Mouse (Mus musculus) neural tube, embryonic 14.5 days (tissue): ENCODE data around the gene Clpb. TPM values are rescaled to one million over a fixed set of nuclear protein-coding genes. Genes with fewer than 3 reads are reported as not detected.

Source experiments
- ATAC-seq: fragments of 200-750 bp; cut with Nextera tagmentation; 2 replicates; pipeline ENCODE4 v1.8.0; 2017; ENCODE audit warnings: low read depth, mild to moderate bottlenecking, moderate TSS enrichment, moderate library complexity
- H3K27ac ChIP-seq: fragments of 300-500 bp; sonication (generic); 2 replicates; pipeline ENCODE4 v1.5.1; 2014; ENCODE audit warnings: low read depth, mild to moderate bottlenecking, control low read depth, low read length, moderate library complexity, mixed read lengths
- H3K27me3 ChIP-seq: fragments of 300-500 bp; sonication (generic); 2 replicates; pipeline ENCODE4 v1.6.1; 2014; ENCODE audit warnings: low read length; ENCODE audit not compliant: control insufficient read depth, insufficient read depth
- H3K36me3 ChIP-seq: fragments of 300-500 bp; sonication (generic); 2 replicates; pipeline ENCODE4 v1.6.1; 2014; ENCODE audit warnings: low read length, mixed read lengths; ENCODE audit not compliant: control insufficient read depth, insufficient read depth
- H3K4me1 ChIP-seq: fragments of 300-500 bp; sonication (generic); 2 replicates; pipeline ENCODE4 v1.6.1; 2014; ENCODE audit warnings: low read length; ENCODE audit not compliant: control insufficient read depth, insufficient read depth
- H3K4me2 ChIP-seq: fragments of 300-500 bp; sonication (generic); 2 replicates; pipeline ENCODE4 v1.6.1; 2014; ENCODE audit warnings: mild to moderate bottlenecking, low read depth, low read length, control low read depth
- H3K4me3 ChIP-seq: fragments of 300-500 bp; sonication (generic); 2 replicates; pipeline ENCODE4 v1.5.1; 2014; ENCODE audit warnings: low read depth, low read length, control low read depth, mixed read lengths
- H3K9ac ChIP-seq: fragments of 300-500 bp; sonication (generic); replicated peaks from 2 replicates; pipeline ENCODE4 v1.6.1; 2014; ENCODE audit warnings: low read depth, mild to moderate bottlenecking, control low read depth, low read length, mixed read lengths
- H3K9me3 ChIP-seq: fragments of 300-500 bp; sonication (generic); 2 replicates; pipeline ENCODE4 v1.6.1; 2016; ENCODE audit warnings: low read length; ENCODE audit not compliant: control insufficient read depth
- WGBS: fragments of 180-500 bp; shearing (Covaris S2); extraction: QIAGEN DNeasy Blood & Tissue Kit; methylation state at CpG from one replicate; pipeline ENCODE4 v1.1.7; 2014; 5-methylcytosine and 5-hydroxymethylcytosine counted together
- polyA plus RNA-seq: library from polyadenylated mRNA; unstranded; fragments of >200 nt; fragmentation: Nextera tagmentation; extraction: Ambion mirVana; gene quantifications from 2 replicates; pipeline ENCODE4 v1.2.1, GENCODE M21; 2014

Clpb gene
- polyA plus RNA-seq, 1 experiment from 2014 or later: 37.5 TPM

GRCm38 (mm10) chr7:101777053-101777452 is 113.6 kb downstream of the Clpb start:
- Histone ChIP-seq H3K27ac (no peak overlapping the region), H3K9me3 (no peaks in the 10 kb centered on the region), H3K36me3 (0 out of 2 replicates have a peak, but pooled peaks cover 3% of the 10 kb centered on the region), H3K9ac (no peak overlapping the region), H3K4me3 (no peak overlapping the region), H3K27me3 (no peaks in the 10 kb centered on the region), H3K4me1 (peaks cover 9% of the 10 kb centered on the region), H3K4me2 (no peak overlapping the region)
- no peak for ATAC-seq
- WGBS: 91% methylated on average over 1 of the region's 1 CpGs

GRCm38 (mm10) chr7:101817861-101818401 is 154.5 kb downstream of the Clpb start, which contains the start of gene Phox2a:
Gene Phox2a, plus strand, starts transcription at chr7:101818313.
- peaks cover 53% of the 10 kb centered on the region for H3K27me3 ChIP-seq
- peak within 1 kb of the TSS; percentile 17 for H3K4me3 ChIP-seq
- WGBS: under 1% methylated on average over 37 of the region's 45 CpGs
- no peaks in the 10 kb centered on the region for H3K9me3 ChIP-seq
- peak within 1 kb of the TSS; percentile 22; the same call in 1 of the 2 replicates for H3K9ac ChIP-seq
- peak within 1 kb of the TSS; percentile 35 for H3K4me2 ChIP-seq
- no peaks in the 10 kb centered on the region for H3K36me3 ChIP-seq
- H3K4me1 ChIP-seq: peaks cover 13% of the 10 kb centered on the region; the same call in 1 of the 2 replicates
- H3K27ac ChIP-seq: no peak within 1 kb of the TSS
- ATAC-seq: no peak

GRCm38 (mm10) chr7:101820295-101821030 is 157.0 kb downstream of the Clpb start:
- no peak for ATAC-seq
- H3K27ac ChIP-seq: no peak overlapping the region
- H3K36me3 ChIP-seq: no peaks in the 10 kb centered on the region
- peak overlapping the region; percentile 51 for H3K4me2 ChIP-seq
- peaks cover 13% of the 10 kb centered on the region; the same call in 1 of the 2 replicates for H3K4me1 ChIP-seq
- 3% methylated on average over 34 of the region's 35 CpGs for WGBS
- no peaks in the 10 kb centered on the region for H3K9me3 ChIP-seq
- H3K27me3 ChIP-seq: peaks cover 54% of the 10 kb centered on the region
- H3K9ac ChIP-seq: no peak overlapping the region
- H3K4me3 ChIP-seq: peak overlapping the region; percentile 19; the same call in 1 of the 2 replicates

GRCm38 (mm10) chr7:101821571-101822501 is 158.4 kb downstream of the Clpb start:
- H3K9ac ChIP-seq: 0 out of 2 replicates have a peak overlapping the region, but pooled peaks have one; percentile 21
- no peaks in the 10 kb centered on the region for H3K36me3 ChIP-seq
- H3K4me3 ChIP-seq: peak overlapping the region; percentile 34
- under 1% methylated on average over 63 of the region's 71 CpGs for WGBS
- H3K4me2 ChIP-seq: peak overlapping the region; percentile 51
- peaks cover 13% of the 10 kb centered on the region; the same call in 1 of the 2 replicates for H3K4me1 ChIP-seq
- H3K27ac ChIP-seq: no peak overlapping the region
- no peaks in the 10 kb centered on the region for H3K9me3 ChIP-seq
- peaks cover 54% of the 10 kb centered on the region for H3K27me3 ChIP-seq
- peak; percentile 44; the same call in 1 of the 2 replicates for ATAC-seq

- peak; percentile 39; the same call in 1 of the 2 replicates for ATAC-seq
- Histone ChIP-seq H3K4me1 (peaks cover 13% of the 10 kb centered on the region; the same call in 1 of the 2 replicates), H3K9me3 (no peaks in the 10 kb centered on the region), H3K27me3 (peaks cover 42% of the 10 kb centered on the region), H3K27ac (no peak overlapping the region), H3K9ac (no peak overlapping the region), H3K4me2 (no peak overlapping the region), H3K4me3 (no peak overlapping the region), H3K36me3 (peaks cover 3% of the 10 kb centered on the region; the same call in 1 of the 2 replicates)
- 24% methylated on average over 32 of the region's 32 CpGs for WGBS
Measured at GRCm38 (mm10) chr7:101822836-101823757, 159.7 kb downstream of the Clpb start.

GRCm38 (mm10) chr7:101823758-101824630 is 160.6 kb downstream of the Clpb start:
- no peak overlapping the region for H3K4me3 ChIP-seq
- 90% methylated on average over 18 of the region's 18 CpGs for WGBS
- peaks cover 34% of the 10 kb centered on the region for H3K27me3 ChIP-seq
- no peak overlapping the region for H3K27ac ChIP-seq
- peaks cover 3% of the 10 kb centered on the region; the same call in 1 of the 2 replicates for H3K36me3 ChIP-seq
- H3K9ac ChIP-seq: no peak overlapping the region
- ATAC-seq: no peak
- H3K9me3 ChIP-seq: no peaks in the 10 kb centered on the region
- H3K4me2 ChIP-seq: no peak overlapping the region
- peaks cover 13% of the 10 kb centered on the region; the same call in 1 of the 2 replicates for H3K4me1 ChIP-seq

- Histone ChIP-seq H3K4me1 (peaks cover 10% of the 10 kb centered on the region; the same call in 1 of the 2 replicates), H3K27me3 (no peaks in the 10 kb centered on the region), H3K4me3 (no peak overlapping the region), H3K27ac (no peak overlapping the region), H3K36me3 (peaks cover 3% of the 10 kb centered on the region; the same call in 1 of the 2 replicates), H3K9ac (no peak overlapping the region), H3K4me2 (no peak overlapping the region), H3K9me3 (no peaks in the 10 kb centered on the region)
- no peak for ATAC-seq
- WGBS: 97% methylated on average over 3 of the region's 3 CpGs
Measured at GRCm38 (mm10) chr7:101830373-101830772, 166.9 kb downstream of the Clpb start.
